Mouse (Mus musculus) cortical plate, adult 2 months (tissue): ENCODE measurements at regions not wholly inside any gene's neighbourhood (a gene's known extent, or its start where the extent isn't known, plus 50 kb on each side); places are given as distances from the start of the nearest gene placed in this dataset.

Experiments
- H3K27ac ChIP-seq: fragments of 200-500 bp; 2 replicates; pipeline ENCODE4 v1.5.1; 2012; ENCODE audit warnings: low read length, control low read depth, inconsistent platforms; ENCODE audit not compliant: insufficient read depth
- H3K4me1 ChIP-seq: fragments of 200-500 bp; 2 replicates; pipeline ENCODE4 v1.6.1; 2011; ENCODE audit warnings: low read length; ENCODE audit not compliant: control insufficient read depth, insufficient read depth
- H3K4me3 ChIP-seq: fragments of 200-500 bp; 2 replicates; pipeline ENCODE4 v1.5.1; 2011; ENCODE audit warnings: mild to moderate bottlenecking, low read length, control low read depth; ENCODE audit not compliant: insufficient read depth
- CTCF ChIP-seq: fragments of 200-500 bp; IDR thresholded peaks from 2 replicates; pipeline ENCODE4 v1.5.1; 2011; ENCODE audit warnings: mild to moderate bottlenecking, control low read depth, low read length; ENCODE audit not compliant: insufficient read depth; ENCODE audit errors: extremely low read depth
- POLR2A ChIP-seq: fragments of 200-500 bp; IDR thresholded peaks from 2 replicates; pipeline ENCODE4 v1.6.1; 2011; ENCODE audit warnings: mild to moderate bottlenecking, low read length, control low read depth; ENCODE audit not compliant: insufficient read depth; ENCODE audit errors: extremely low read depth

DNA sequence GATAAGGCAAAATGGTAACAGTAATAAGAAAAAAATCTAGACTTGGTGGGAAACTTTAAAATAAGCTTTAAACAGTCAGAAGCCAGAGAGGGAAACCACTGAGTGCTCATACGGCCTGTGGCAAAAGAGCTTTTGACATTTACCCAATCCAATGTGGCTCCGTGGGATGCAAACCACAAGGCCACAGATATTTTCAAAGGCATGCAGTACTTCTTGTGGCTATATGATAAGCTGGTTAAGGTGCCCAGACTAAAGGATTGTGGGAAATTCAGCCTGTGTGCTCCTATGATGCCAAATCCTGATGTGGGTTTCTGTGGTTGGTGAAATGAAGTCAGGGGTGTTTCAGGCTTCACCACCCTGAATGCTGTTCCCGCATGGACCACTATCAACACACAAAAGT is 355.8 kb downstream of the Sorl1 start:
- Histone ChIP-seq H3K4me1 (no peaks in the 10 kb centered on the region), H3K4me3 (no peak overlapping the region), H3K27ac (no peak overlapping the region)
- no peak for TF ChIP-seq POLR2A
- no peak for TF ChIP-seq CTCF

DNA sequence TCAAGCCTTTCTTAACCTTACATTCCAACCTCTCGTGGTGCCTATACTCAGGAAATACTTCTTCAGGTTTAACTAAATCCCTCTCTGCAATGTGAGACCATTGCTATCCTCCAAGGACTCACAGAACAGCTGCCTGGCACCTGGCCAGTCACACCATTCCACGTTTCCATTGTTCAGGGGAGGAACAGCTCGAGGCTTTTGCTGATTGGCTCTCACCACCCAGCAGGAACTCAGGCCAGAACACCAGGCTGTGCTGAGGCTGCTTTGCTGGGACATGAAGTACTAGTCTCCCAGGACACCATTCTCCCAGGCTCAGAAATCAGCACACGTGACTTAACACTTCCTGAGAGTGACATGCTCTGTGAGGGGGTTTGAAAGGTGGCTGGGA is 357.6 kb downstream of the Sorl1 start:
- no peak overlapping the region for H3K4me3 ChIP-seq
- no peaks in the 10 kb centered on the region for H3K4me1 ChIP-seq
- no peak overlapping the region for H3K27ac ChIP-seq
- TF ChIP-seq POLR2A, result no peak
- TF ChIP-seq CTCF, result no peak

DNA sequence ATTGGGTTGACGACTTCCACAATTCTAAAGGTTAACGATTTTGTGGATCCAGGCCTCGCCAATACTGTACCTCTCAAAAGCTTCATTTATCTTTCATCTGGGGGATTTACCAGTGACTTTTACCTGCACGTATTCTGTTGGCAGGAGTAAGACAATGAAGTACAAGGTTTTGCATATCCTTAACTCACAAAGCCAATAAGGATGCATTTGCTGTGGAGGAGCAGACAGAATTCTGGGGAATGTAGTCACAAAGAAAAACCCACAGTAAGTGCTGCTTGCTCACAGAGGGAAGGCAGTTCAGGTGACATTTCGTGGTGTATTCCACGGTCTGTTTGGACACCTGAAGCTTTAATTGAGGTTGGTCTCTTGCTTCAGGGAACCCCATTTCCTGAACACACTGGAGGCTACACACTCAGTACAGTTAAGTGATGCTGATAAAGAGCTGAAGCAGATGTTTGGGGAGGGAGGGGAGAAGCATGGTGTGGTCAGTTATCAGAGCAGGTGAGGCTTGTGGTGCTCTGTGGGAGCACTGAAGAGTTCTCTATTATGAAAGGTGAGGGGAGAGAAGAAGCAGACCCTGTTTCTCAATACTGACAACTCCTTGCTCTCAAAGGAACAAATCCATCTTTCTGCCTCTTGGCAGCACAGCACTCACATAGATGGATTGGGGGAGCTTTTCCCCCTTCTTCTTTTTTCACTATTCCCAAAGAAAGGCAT is 358.1 kb downstream of the Sorl1 start:
- H3K4me1 ChIP-seq, result no peaks in the 10 kb centered on the region
- no peak overlapping the region for H3K27ac ChIP-seq
- no peak overlapping the region for H3K4me3 ChIP-seq
- no peak for TF ChIP-seq POLR2A
- no peak for TF ChIP-seq CTCF

DNA sequence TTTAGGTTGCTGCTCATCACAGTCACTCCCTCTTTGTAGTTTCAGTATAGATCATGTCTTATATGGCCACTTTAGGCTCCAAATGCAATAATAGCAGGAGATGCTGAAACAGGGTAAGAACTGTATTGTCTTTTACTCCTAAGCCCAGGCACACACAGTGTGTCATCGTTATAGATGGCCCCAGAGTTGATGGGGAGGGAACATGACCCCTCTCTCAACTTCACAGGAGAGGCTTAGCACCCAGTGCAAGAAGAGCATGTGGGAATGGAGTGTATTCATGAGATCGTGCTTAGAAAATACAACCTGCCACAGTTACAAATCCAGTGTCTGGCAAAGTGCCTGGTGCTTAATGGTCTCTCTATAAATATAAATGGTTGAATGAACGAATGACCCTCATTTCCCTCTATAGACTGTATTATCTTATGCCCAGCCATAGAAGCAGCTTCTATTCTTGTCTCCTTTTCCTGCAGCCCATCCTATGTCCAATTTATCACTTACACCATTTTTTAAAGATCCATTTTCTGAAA is 363.0 kb downstream of the Sorl1 start:
- Histone ChIP-seq H3K27ac (no peak overlapping the region), H3K4me3 (no peak overlapping the region), H3K4me1 (no peaks in the 10 kb centered on the region)
- TF ChIP-seq CTCF (no peak), POLR2A (no peak)

DNA sequence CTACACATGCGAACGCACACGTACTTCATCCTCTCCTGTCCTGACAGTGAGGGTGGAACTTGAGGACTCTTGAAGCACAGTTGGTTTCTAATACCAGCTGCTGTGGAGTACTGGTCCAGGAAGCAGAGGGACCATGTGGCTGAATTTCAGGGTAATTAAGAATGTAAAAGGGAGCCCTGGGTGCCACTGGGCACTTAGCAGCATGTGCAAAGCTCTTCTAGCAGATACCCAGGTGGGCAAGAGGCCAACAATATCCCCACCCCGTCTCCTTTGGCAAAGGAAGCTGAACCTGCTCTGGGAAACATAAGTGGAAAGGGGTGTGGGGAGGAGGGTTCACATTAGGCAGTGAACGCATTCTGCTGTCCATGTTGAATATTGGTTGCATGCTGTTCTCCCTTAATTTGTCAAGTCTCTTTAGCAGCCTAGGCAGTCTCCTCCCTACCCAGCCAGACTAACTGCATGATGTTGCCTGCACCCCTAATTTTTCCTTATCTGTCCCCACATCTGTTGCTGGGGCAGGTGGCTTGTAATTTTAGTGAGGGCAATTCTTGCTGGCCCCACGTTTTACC is 369.6 kb downstream of the Sorl1 start:
- no peaks in the 10 kb centered on the region for H3K4me1 ChIP-seq
- no peak overlapping the region for H3K4me3 ChIP-seq
- TF ChIP-seq POLR2A (no peak), CTCF (no peak)
- H3K27ac ChIP-seq, result no peak overlapping the region

DNA sequence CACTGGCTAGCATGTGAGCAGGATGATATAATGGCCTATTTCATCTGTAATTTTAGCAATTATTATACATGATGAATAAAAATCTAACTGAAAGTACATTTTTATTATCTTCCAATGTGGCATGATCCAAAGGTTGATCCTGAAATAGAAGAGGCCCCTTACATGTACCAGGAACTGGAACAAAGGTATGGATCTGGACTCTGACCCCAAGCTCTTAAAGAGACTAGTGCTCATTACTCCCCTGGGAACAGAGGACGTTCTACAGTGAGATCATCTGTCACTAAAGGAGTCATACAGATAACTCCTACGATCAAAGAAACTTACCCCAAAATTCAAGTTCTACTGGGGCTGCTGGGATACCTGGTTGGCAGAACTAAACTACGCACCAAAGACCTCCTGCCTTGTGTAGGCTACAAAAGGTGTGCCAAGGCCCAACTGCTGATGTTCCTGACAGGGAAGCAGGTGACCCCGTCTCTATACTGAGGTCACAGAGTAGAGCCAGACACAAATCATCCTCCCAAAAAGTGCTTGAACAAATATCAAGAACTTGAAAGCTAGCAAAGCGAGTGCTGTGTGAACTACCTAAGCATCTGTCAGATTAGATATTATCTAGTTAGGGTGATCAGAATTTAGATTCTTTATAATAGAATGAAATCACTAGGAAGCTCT is 378.0 kb downstream of the Sorl1 start:
- Histone ChIP-seq H3K4me3 (no peak overlapping the region), H3K27ac (no peak overlapping the region), H3K4me1 (no peaks in the 10 kb centered on the region)
- TF ChIP-seq POLR2A, result no peak
- TF ChIP-seq CTCF, result no peak

DNA sequence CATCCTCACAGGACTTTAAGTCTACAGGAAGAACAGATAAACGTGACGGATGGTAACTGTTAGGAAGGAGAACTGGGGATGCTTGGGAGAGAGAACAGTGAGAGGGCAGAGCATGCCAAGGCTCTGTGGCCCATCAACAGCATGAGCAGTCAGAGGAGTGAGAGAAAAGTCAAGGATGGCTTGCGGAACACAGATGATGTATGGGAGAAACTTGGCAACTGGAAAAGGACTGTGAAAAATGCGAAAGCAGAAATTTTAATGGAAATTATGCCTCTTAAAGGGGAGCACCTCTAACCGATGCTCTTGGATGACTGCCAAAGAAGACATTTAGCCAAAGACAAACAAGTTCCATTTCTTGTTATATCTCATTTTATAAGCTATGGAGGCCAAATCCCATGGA is 382.6 kb downstream of the Sorl1 start:
- no peak overlapping the region for H3K4me3 ChIP-seq
- H3K27ac ChIP-seq, result no peak overlapping the region
- TF ChIP-seq POLR2A (no peak), CTCF (no peak)
- H3K4me1 ChIP-seq, result no peaks in the 10 kb centered on the region

DNA sequence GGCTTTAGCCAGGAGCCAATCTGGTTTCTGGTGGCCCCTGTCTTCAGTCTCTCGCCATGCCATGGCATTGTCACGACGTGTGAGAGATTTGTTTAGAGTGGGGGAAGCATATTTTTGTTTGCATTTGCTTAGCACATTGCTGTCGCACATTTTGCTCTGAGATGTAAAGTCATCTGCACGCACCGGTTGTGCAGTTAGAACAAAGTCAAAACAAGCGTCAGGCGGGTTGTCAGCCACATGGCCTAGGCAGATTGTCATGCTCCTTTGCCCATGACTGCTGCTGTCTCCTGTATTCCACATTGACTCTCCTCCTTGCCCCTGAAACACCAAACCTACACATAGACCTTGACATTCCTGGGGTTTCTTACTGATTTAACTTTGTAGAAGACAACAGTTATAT is 383.6 kb downstream of the Sorl1 start:
- Histone ChIP-seq H3K4me3 (no peak overlapping the region), H3K4me1 (no peaks in the 10 kb centered on the region), H3K27ac (no peak overlapping the region)
- no peak for TF ChIP-seq CTCF
- no peak for TF ChIP-seq POLR2A

DNA sequence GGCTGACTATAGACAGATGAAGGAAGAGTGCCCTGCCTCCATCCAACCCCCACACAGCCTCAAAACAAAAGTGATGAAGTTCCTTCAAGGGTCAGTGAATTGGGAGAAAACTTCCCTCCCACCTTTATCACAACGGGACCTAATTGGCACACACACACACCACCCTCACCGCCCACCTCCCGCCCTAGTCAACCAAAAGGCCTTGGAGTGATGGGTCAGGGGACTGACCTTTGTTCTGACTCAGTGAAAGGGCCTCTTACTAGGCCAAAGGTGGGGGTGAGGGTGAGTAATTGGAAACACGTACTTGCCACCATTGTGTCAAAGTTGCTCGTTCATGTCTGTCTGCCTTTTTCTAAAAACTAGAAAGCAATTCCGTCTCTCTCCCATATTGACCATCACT is 386.4 kb downstream of the Sorl1 start:
- TF ChIP-seq CTCF (no peak), POLR2A (no peak)
- Histone ChIP-seq H3K4me1 (peaks cover 2% of the 10 kb centered on the region; the same call in 1 of the 2 replicates), H3K27ac (no peak overlapping the region), H3K4me3 (no peak overlapping the region)

DNA sequence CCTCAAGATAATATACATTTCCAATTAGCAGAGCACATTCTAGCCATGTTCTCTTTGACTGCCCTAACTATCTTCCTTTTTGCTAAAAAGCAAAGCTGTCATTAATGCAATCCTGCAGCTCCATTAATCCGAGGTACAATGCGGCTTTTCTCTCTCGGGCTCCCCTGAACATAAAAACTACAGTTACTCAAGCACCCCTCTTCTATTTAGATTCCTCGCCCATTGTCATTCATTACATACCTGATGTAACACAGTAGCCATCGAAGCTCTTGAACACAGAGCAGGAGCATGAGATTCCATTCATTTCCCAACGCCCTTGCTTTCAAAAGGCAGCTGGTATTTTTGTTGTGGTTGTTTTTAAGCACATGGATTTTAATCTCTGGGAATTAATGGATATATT is 387.2 kb downstream of the Sorl1 start:
- TF ChIP-seq POLR2A, result no peak
- no peak for TF ChIP-seq CTCF
- Histone ChIP-seq H3K27ac (no peak overlapping the region), H3K4me3 (peak overlapping the region; percentile 59), H3K4me1 (peaks cover 2% of the 10 kb centered on the region; the same call in 1 of the 2 replicates)
